Mouse (Mus musculus): ENCODE measurements around the gene Map7d2. TPM values are rescaled to one million over a fixed set of nuclear protein-coding genes. Genes with fewer than 3 reads are reported as not detected.
"Not testable (repeated sequence)": the region's sequence is repeated elsewhere in the genome, so short reads cannot be mapped to it uniquely, and the experiment has no call there.

Gene Map7d2
- polyA plus RNA-seq, 1 experiment: 15.0 TPM

DNA sequence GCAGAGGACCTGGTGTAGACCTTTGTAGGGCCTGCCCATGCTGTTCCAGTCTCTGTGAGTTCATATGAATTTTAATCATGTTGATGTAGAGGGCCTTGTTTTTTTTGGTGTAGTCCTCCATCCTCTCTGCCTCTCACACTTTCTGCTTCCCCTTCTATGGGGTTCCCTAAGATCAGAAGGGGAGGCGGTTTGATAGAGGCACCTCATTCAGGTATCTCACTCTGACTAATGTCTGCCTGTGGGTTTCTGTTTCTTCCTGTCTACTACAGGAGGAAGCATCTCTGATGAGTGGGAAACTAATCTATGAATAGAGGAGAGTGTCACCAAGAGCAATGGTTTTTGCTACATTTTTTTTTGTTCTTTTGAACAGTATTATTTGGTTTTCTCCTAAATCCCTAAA lies 32.8 kb downstream of the Map7d2 start:
- no peak for TF ChIP-seq CTCF (IDR thresholded peaks at IDR 0.05; ENCODE audit: borderline replicate concordance, extremely low read depth, insufficient read depth, insufficient read length)
- no peak for TF ChIP-seq POLR2A (IDR thresholded peaks at IDR 0.05; ENCODE audit: borderline replicate concordance, extremely low read depth, insufficient read depth, insufficient read length, poor library complexity, severe bottlenecking)

DNA sequence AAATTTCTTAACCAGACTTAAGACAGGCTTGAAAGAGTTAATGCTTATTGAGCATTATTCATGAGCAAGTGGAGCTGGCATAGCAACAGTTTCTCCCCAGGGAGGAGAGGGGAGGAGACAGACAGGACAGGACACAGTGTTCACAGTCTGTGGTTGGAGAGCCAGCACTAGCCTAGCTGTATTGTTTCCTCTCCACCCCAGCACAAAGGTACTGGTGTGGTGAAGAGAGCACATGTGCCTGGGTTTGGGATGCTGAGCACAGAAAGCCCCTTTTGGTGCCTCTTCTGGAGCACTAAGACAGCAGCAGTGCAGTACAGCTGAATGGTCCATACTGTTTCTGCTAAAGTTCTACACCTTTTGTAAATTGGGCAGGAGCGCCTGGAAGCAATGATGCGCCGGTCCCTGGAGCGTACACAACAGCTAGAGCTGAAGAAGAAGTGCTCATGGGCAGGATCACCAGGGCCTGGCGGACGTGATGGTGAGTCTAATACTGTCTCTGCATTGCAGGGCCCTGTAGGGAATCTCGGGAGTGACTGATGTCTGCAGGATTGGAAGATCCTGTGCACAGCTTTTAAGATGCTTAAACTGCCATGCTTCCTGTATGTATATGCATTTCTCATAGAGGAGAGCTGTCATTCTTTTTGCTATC lies 44.8 kb downstream of the Map7d2 start:
- peak; percentile 75 for DNase-seq (ENCODE audit: low read depth)
- TF ChIP-seq CTCF (IDR thresholded peaks at IDR 0.05; ENCODE audit: borderline replicate concordance, extremely low read depth, insufficient read depth, insufficient read length) (no peak), POLR2A (IDR thresholded peaks at IDR 0.05; ENCODE audit: borderline replicate concordance, extremely low read depth, insufficient read depth, insufficient read length, poor library complexity, severe bottlenecking) (no peak)

More for the DNA sequence above, 32.8 kb downstream of the Map7d2 start:
- DNase-seq (ENCODE audit: low read depth): no peak

DNA sequence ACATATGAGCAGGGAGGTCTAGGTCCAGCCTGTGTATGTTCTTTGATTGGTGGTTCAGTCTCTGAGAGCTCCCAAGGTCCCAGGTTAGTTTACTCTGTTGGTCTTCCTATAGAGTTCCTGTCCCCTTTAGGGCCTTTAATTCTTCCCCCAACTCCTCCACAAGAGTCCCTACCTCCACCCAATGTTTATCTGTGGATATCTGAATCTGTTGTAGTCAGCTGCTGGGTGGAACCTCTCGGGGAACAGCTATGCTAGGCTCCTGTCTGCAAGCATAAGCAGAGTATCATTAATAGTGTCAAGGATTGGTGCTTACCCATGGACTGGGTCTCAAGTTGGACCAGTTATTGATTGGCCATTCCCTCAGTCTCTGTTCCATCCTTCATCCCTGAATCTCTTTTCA lies 60.4 kb downstream of the Map7d2 start:
- DNase-seq (ENCODE audit: low read depth): no peak
- TF ChIP-seq POLR2A (IDR thresholded peaks at IDR 0.05; ENCODE audit: borderline replicate concordance, extremely low read depth, insufficient read depth, insufficient read length, poor library complexity, severe bottlenecking) (no peak), CTCF (IDR thresholded peaks at IDR 0.05; ENCODE audit: borderline replicate concordance, extremely low read depth, insufficient read depth, insufficient read length) (no peak)

DNA sequence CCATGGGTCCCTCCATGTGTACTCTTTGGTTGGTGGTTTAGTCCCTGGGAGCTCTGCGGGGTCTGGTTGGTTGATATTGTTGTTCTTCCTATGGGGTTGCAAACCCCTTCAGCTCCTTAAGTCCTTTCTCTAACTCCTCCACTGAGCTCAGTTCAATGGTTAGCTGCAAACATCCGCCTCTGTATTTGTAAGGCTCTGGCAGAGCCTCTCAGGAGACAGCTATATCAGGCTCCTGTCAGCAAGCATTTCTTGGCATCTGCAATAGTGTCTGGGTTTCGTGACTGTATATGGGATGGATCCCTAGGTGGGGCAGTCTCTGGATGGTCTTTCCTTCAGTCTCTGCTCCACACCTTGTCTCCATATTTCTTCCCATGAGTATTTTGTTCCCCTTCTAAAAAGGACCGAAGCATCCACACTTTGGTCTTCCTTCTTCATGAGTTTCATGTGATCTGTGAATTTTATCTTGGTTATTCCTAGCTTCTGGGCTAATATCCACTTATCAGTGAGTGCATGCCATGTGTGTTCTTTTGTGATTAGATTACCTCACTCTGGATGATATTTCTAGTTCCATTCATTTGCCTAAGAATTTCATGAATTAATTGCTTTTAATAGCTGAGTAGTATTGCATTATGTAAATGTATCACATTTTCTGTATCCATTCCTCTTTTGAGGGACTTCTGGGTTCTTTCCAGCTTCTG lies 64.0 kb downstream of the Map7d2 start:
- not testable (repeated sequence) for DNase-seq (ENCODE audit: low read depth)

DNA sequence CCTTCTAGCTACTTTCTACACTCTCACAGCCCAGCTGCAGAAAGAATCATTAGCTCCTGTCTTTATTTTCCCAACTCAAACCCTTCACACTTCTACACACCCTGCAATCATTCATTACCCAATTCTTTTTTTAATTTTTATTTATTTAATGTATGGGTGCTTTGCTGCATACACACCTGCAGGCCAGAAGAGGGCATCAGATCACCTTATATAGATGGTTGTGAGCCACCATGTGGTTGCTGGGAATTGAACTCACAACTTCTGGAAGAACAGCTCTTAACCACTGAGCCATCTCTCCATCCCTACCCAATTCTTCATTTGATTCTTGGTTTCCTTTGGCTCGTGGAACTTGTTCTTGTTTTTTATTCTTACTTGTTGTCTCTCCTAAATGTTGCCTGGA lies 69.9 kb downstream of the Map7d2 start:
- TF ChIP-seq POLR2A (IDR thresholded peaks at IDR 0.05; ENCODE audit: borderline replicate concordance, extremely low read depth, insufficient read depth, insufficient read length, poor library complexity, severe bottlenecking) (no peak), CTCF (IDR thresholded peaks at IDR 0.05; ENCODE audit: borderline replicate concordance, extremely low read depth, insufficient read depth, insufficient read length) (no peak)

DNA sequence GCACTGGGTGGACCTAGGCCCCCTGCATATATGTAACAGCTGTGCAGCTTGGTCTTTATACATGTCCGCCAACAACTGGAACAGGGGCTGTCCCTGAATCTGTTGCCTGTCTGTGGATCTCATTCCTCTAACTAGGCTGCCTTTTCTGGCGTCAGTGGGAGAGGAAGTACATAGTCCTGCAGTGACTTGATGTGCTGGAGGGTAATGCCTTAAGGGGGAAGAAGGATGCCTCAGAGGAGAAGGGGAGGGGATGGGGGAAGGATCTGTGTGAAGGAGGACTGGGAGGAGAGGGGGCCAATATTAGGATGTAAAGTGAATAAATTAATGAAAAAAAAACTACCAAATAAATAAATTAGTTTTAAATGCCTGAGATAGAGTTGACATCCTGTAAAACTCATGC lies 88.8 kb downstream of the Map7d2 start:
- no peak for DNase-seq (ENCODE audit: low read depth)
- TF ChIP-seq POLR2A (IDR thresholded peaks at IDR 0.05; ENCODE audit: borderline replicate concordance, extremely low read depth, insufficient read depth, insufficient read length, poor library complexity, severe bottlenecking): no peak
- no peak for TF ChIP-seq CTCF (IDR thresholded peaks at IDR 0.05; ENCODE audit: borderline replicate concordance, extremely low read depth, insufficient read depth, insufficient read length)

More for the DNA sequence above, 69.9 kb downstream of the Map7d2 start:
- DNase-seq (ENCODE audit: low read depth): no peak

DNA sequence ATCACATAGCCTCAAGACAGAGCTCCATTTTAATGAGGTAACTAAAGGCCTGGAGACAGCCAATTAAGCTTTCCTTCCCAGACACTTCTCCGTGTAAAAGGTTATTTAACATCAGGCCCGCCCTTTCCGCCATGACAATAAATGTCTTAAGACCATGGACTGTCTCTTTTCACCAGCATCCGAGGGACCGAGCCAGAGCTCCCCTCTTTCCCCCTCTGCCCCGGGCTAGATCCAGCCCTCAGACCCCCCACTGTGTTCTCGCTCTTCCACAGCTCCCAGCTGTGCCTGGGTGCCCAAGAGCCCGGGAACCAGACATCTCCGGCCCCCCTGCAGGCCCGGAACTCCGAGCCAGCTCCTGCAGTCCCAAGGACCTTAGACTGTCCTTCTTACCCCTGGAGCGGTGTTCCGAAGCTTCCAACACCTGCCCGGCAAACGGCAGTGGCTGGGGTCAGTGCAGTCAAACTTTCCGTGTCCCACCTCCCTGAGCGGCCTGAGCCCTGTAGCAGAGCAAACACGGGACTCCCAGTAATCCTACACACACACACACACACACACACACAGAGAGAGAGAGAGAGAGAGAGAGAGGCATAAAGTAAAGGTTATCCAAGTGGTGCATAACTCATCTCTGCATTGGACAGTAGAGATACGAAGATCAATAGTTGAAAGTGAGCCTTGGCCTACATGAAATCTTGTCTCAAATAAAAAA lies 94.1 kb downstream of the Map7d2 start:
- peak; percentile 1 for DNase-seq (ENCODE audit: low read depth)
- TF ChIP-seq POLR2A (IDR thresholded peaks at IDR 0.05; ENCODE audit: borderline replicate concordance, extremely low read depth, insufficient read depth, insufficient read length, poor library complexity, severe bottlenecking): no peak
- TF ChIP-seq CTCF (IDR thresholded peaks at IDR 0.05; ENCODE audit: borderline replicate concordance, extremely low read depth, insufficient read depth, insufficient read length): no peak

DNA sequence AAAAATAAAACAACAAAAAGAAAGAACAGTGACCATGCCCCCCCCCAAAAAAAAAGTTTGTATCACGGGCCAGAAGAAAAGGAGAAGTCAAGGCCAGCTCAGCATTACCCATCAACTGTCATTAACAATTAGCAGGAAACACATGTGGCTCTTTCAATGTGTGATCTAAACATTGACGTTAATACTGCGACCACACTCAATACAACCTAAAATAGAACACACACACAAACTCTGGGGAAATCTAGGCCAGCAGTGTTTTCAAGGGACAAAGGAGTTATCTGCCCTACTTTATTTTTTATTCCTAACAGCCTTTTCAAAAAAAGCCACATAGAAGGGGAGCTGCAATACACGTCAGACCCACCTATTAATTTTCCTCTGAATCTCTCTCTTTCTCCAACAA lies 94.7 kb downstream of the Map7d2 start:
- DNase-seq (ENCODE audit: low read depth): no peak
- no peak for TF ChIP-seq CTCF (IDR thresholded peaks at IDR 0.05; ENCODE audit: borderline replicate concordance, extremely low read depth, insufficient read depth, insufficient read length)
- TF ChIP-seq POLR2A (IDR thresholded peaks at IDR 0.05; ENCODE audit: borderline replicate concordance, extremely low read depth, insufficient read depth, insufficient read length, poor library complexity, severe bottlenecking): no peak

DNA sequence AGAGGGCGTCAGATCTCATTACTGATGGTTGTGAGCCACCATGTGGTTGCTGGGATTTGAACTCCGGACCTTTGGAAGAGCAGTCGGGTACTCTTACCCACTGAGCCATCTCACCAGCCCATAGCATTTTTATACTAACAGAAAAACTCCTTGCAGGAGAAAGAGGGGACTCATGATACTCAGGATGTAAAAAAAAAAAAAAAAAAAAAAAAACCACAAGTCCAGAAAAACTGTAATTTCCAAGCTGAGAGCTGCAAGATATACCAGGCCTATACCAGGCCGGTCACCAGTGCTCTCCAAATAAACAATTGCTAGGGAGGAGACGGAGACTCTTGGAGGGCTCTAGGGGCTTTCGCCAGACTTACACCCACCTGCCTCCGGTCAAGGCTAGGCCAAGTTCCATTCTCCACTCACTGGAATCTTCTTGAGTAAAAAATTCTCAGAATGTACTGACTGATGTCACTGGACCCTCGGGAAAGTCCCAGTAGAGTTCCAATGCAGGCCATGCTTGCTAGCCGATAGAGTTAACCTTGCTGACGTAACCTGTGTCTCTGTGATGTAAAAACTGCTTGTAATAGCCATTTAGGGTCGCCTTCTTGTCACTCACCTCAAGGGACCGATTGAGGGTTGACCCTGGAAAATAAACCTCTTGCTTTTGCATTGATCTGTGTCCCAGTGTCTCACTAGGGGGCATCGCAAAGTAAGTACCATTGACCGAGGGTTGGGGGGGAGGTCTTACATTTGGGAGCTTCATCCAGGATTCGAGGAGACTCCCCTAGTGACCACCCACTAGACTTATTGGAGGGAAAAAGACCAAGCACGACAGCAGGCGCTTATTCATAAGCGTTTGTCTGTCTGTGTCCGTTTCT lies 95.7 kb downstream of the Map7d2 start:
- no peak for DNase-seq (ENCODE audit: low read depth)
- TF ChIP-seq POLR2A (IDR thresholded peaks at IDR 0.05; ENCODE audit: borderline replicate concordance, extremely low read depth, insufficient read depth, insufficient read length, poor library complexity, severe bottlenecking) (no peak), CTCF (IDR thresholded peaks at IDR 0.05; ENCODE audit: borderline replicate concordance, extremely low read depth, insufficient read depth, insufficient read length) (no peak)

DNA sequence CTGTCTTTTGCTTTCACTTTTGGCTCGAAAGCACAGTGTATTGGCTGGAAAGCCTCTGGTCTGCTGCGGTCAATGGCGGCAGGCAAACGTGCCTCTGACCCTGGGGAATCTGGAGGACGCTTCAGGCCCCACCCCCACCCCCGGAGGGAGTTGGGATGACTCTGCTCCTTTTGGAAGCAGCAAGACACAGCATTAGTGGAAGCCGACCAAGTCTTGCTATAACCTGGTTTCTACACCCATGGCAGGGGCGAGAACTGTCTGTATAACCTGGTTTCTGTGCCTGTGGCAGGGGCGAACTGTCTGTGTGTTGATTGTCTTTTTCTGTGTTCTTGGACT lies 96.3 kb downstream of the Map7d2 start:
- DNase-seq (ENCODE audit: low read depth): no peak
- no peak for TF ChIP-seq CTCF (IDR thresholded peaks at IDR 0.05; ENCODE audit: borderline replicate concordance, extremely low read depth, insufficient read depth, insufficient read length)
- no peak for TF ChIP-seq POLR2A (IDR thresholded peaks at IDR 0.05; ENCODE audit: borderline replicate concordance, extremely low read depth, insufficient read depth, insufficient read length, poor library complexity, severe bottlenecking)

DNA sequence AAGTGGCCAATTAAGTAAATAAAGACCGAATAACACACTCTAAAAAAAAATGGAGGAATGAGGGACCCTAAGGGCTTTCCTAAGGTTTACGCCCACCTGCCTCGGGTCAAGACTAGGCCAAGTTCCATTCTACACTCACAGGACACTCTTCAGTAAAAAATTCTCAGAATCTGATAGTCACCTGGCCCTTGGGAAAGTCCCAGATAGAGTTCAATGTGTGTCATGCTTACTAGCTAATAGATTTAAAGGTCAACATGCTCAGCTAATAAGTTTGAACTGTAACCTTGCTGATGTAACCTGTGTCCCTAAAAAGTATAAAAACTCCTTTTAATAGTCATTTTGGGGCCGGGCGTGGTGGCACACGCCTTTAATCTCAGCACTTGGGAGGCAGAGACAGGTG lies 101.2 kb downstream of the Map7d2 start:
- no peak for DNase-seq (ENCODE audit: low read depth)
- no peak for TF ChIP-seq POLR2A (IDR thresholded peaks at IDR 0.05; ENCODE audit: borderline replicate concordance, extremely low read depth, insufficient read depth, insufficient read length, poor library complexity, severe bottlenecking)

Data from brain, embryonic 14.5 days (tissue).